Mouse (Mus musculus) spleen, adult 2 months (tissue): ENCODE data around the gene Ceacam10. TPM values are rescaled to one million over a fixed set of nuclear protein-coding genes. Genes with fewer than 3 reads are reported as not detected.
"Not testable (repeated sequence)": the region's sequence is repeated elsewhere in the genome, so short reads cannot be mapped to it uniquely, and the experiment has no call there.

Source experiments
- DNase-seq, 2 experiments: peaks; one replicate each; pipeline versions ENCODE4 v3.0.0 to v3.0.0-alpha.2; 2012 to 2021; ENCODE audit warnings: low spot score in 2 of 2, low read depth in 1 of 2
- H3K27ac ChIP-seq: fragments of 200-500 bp; 2 replicates; pipeline ENCODE4 v1.5.1; 2012; ENCODE audit warnings: low read length, inconsistent platforms; ENCODE audit not compliant: insufficient read depth
- H3K27me3 ChIP-seq: fragments of 200-500 bp; 2 replicates; pipeline ENCODE4 v1.6.1; 2012; ENCODE audit warnings: mild to moderate bottlenecking, moderate library complexity, low read length, inconsistent platforms; ENCODE audit not compliant: control insufficient read depth, insufficient read depth
- H3K36me3 ChIP-seq: fragments of 200-500 bp; 2 replicates; pipeline ENCODE4 v1.6.1; 2012; ENCODE audit warnings: mild to moderate bottlenecking, low read length, inconsistent platforms; ENCODE audit not compliant: control insufficient read depth, insufficient read depth
- H3K4me1 ChIP-seq: fragments of 200-500 bp; 2 replicates; pipeline ENCODE4 v1.6.1; 2011; ENCODE audit warnings: inconsistent platforms; ENCODE audit not compliant: control insufficient read depth, insufficient read depth, insufficient read length
- H3K4me3 ChIP-seq: fragments of 200-500 bp; 2 replicates; pipeline ENCODE4 v1.5.1; 2011; ENCODE audit warnings: mild to moderate bottlenecking, inconsistent platforms; ENCODE audit not compliant: insufficient read depth, insufficient read length; ENCODE audit errors: extremely low read depth
- CTCF ChIP-seq: fragments of 200-500 bp; IDR thresholded peaks from 2 replicates; pipeline ENCODE4 v1.5.1; 2011; ENCODE audit warnings: mild to moderate bottlenecking, inconsistent platforms; ENCODE audit not compliant: insufficient read depth, insufficient read length, insufficient replicate concordance; ENCODE audit errors: extremely low read depth
- POLR2A ChIP-seq: fragments of 200-500 bp; IDR thresholded peaks from 2 replicates; pipeline ENCODE4 v1.6.1; 2011; ENCODE audit warnings: low read depth, low read length, inconsistent platforms
- WGBS: fragments of 180-500 bp; shearing (Covaris S2); methylation state at CpG from one replicate; pipeline ENCODE4 v1.1.7; 2018; 5-methylcytosine and 5-hydroxymethylcytosine counted together
- polyA plus RNA-seq: library from polyadenylated mRNA; depleted of rRNA; stranded (reverse); fragments of >200 nt; gene quantifications from 2 replicates; pipeline ENCODE4 v1.2.3, GENCODE M21; 2012; rRNA removed

Ceacam10 gene
- polyA plus RNA-seq, result 0.41 and 0.49 TPM in 2 replicates

DNA sequence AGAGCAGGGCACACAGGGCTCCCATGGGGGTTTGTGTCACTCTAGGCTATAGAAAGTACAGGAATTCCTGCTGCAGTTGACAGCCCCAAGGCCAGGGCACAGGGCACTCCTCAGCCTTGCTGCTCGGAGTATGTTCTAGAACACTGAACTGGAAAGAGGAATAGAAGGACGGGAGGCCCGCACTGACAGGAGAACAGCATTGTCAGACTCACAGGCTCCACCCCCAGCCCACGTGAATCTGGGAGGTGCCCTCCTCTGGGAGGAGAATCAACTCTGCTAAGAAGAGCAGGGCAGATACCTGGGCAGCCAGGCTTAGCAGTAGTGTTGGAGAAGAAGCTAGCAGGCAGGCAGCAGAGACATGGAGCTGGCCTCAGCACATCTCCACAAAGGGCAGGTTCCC lies at the start of gene Ceacam10:
Gene Ceacam10 (plus strand): TSS at position 289 of the 400 bp plus-strand sequence.
- not testable (repeated sequence) for H3K4me1 ChIP-seq, H3K27me3 ChIP-seq, H3K4me3 ChIP-seq, H3K27ac ChIP-seq, H3K36me3 ChIP-seq, DNase-seq
- WGBS, result 34% methylated on average over 4 of the region's 4 CpGs

DNA sequence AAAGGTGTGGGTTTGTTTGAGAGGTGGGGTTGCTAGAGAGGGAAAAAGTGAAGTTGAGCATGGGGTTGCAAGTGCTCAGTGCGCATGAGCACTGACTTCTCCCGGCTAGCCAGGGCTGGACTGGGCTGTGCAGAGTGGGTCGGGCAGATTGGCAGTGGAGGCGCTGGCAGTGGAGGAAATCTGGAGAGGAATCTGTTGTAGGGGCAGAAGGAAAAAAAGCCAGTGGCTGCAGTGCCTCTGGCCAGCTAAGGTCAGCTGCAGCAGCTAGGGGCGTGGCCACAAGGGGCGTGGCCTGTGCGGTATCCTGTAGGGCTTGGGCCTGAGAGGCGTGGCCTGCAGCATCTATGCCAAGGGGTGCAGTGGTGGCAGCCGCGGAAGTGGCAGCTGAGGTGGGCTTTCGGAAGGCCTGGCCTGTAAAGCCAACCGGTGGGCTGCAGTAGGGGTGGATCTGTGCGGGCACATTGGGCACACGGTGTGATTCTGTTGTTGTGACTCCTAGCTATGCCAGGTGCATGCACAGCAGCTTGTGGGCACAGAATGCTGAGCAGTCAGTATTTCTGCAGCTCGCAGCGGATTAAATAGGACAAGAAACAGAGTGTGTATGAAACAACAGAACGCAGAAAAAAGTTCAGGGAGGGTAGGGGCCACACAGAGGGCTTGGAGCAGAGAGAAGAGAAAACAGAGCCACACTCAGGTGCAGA lies 40.9 kb upstream of the Ceacam10 start:
- TF ChIP-seq POLR2A (no peak), CTCF (no peak)
- no peak for DNase-seq
- 13% methylated on average over 17 of the region's 17 CpGs for WGBS
- H3K4me3 ChIP-seq, result no peak overlapping the region
- no peaks in the 10 kb centered on the region for H3K36me3 ChIP-seq
- no peak overlapping the region for H3K27ac ChIP-seq
- H3K4me1 ChIP-seq, result no peaks in the 10 kb centered on the region
- 0 out of 2 replicates have a peak, but pooled peaks cover 1% of the 10 kb centered on the region for H3K27me3 ChIP-seq

DNA sequence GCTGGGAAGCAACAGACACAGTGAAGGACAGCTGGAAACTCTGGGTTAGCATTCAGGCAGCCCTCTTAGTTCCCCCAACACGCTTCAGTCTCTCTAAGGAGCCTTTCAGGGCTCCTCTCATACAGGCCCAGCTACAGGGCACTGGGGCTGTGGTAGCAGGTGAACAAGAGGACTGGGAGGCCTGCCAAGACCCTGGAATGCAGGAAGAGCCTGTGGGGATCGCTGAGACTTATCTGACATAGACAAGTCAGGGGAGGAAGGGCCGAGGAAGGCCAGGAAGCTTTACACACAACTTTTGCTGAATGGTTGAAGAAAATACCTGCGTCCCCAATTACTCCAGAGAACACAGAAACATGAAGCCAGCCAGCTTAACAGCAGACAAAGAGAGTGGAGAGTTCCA lies 26.3 kb upstream of the Ceacam10 start:
- Histone ChIP-seq H3K27ac (no peak overlapping the region), H3K27me3 (no peaks in the 10 kb centered on the region), H3K4me3 (no peak overlapping the region), H3K4me1 (no peaks in the 10 kb centered on the region), H3K36me3 (no peaks in the 10 kb centered on the region)
- TF ChIP-seq CTCF (no peak), POLR2A (no peak)
- DNase-seq, result no peak
- WGBS, result 57% methylated on average over 4 of the region's 4 CpGs

- 100% methylated on average over 2 of the region's 2 CpGs for WGBS
- no peak overlapping the region for H3K4me3 ChIP-seq
- no peak overlapping the region for H3K27ac ChIP-seq
- no peak for TF ChIP-seq POLR2A
- no peak for TF ChIP-seq CTCF
- no peak for DNase-seq
- no peaks in the 10 kb centered on the region for H3K36me3 ChIP-seq
- H3K4me1 ChIP-seq, result no peaks in the 10 kb centered on the region
- H3K27me3 ChIP-seq, result no peaks in the 10 kb centered on the region
These were observed 25.4 kb upstream of the Ceacam10 start for GRCm38 (mm10) chr7:24751610-24752009.

- H3K4me1 ChIP-seq, result no peaks in the 10 kb centered on the region
- no peak overlapping the region for H3K27ac ChIP-seq
- WGBS, result 43% methylated on average over 5 of the region's 5 CpGs
- no peaks in the 10 kb centered on the region for H3K36me3 ChIP-seq
- H3K27me3 ChIP-seq, result no peaks in the 10 kb centered on the region
- no peak for TF ChIP-seq POLR2A
- TF ChIP-seq CTCF, result no peak
- no peak overlapping the region for H3K4me3 ChIP-seq
- DNase-seq, result no peak
These were observed 23.5 kb upstream of the Ceacam10 start for GRCm38 (mm10) chr7:24753476-24753875.

DNA sequence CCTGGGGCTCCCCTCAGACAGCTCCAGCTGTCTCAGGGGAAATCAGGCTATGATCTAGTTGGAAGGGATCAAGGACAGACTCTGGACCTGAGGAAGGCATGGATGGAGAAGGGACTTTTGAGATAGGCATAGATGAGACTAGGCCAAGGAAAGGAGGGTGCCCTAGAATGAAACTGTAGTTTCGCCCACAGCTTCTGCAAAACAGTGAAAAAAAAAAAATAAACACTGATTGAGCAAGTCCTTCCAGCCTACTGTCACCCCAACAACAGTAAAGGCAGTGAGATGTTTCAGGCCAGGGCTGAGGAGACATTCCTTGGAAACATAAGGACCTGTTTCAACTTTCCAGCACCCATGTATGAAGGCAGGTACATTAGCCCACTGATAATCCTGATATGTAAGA lies 18.5 kb upstream of the Ceacam10 start:
- no peak overlapping the region for H3K27ac ChIP-seq
- DNase-seq, result no peak
- H3K36me3 ChIP-seq, result no peaks in the 10 kb centered on the region
- H3K27me3 ChIP-seq, result no peaks in the 10 kb centered on the region
- H3K4me1 ChIP-seq, result no peaks in the 10 kb centered on the region
- no peak overlapping the region for H3K4me3 ChIP-seq
- WGBS, result 63% methylated on average over 1 of the region's 1 CpGs
- TF ChIP-seq CTCF (no peak), POLR2A (no peak)

- 75% methylated on average over 6 of the region's 6 CpGs for WGBS
- no peaks in the 10 kb centered on the region for H3K4me1 ChIP-seq
- DNase-seq, result no peak
- no peaks in the 10 kb centered on the region for H3K36me3 ChIP-seq
- no peak within 1 kb of the TSS for H3K4me3 ChIP-seq
- no peak within 1 kb of the TSS for H3K27ac ChIP-seq
- H3K27me3 ChIP-seq, result no peaks in the 10 kb centered on the region
- TF ChIP-seq CTCF (no peak), POLR2A (no peak)
These were observed 16.8 kb upstream of the Ceacam10 start, which contains the start of gene Cd177 for GRCm38 (mm10) chr7:24760211-24760610. TSS of gene Cd177 (minus strand) at chr7:24760311.
